Mouse (Mus musculus): ENCODE measurements around the gene Znrf3. TPM values are rescaled to one million over a fixed set of nuclear protein-coding genes. Genes with fewer than 3 reads are reported as not detected.
"Not testable (repeated sequence)": the region's sequence is repeated elsewhere in the genome, so short reads cannot be mapped to it uniquely, and the experiment has no call there.

The Znrf3 gene
- 6.7 and 6.9 TPM in 2 replicates for total RNA-seq (2017)

DNA sequence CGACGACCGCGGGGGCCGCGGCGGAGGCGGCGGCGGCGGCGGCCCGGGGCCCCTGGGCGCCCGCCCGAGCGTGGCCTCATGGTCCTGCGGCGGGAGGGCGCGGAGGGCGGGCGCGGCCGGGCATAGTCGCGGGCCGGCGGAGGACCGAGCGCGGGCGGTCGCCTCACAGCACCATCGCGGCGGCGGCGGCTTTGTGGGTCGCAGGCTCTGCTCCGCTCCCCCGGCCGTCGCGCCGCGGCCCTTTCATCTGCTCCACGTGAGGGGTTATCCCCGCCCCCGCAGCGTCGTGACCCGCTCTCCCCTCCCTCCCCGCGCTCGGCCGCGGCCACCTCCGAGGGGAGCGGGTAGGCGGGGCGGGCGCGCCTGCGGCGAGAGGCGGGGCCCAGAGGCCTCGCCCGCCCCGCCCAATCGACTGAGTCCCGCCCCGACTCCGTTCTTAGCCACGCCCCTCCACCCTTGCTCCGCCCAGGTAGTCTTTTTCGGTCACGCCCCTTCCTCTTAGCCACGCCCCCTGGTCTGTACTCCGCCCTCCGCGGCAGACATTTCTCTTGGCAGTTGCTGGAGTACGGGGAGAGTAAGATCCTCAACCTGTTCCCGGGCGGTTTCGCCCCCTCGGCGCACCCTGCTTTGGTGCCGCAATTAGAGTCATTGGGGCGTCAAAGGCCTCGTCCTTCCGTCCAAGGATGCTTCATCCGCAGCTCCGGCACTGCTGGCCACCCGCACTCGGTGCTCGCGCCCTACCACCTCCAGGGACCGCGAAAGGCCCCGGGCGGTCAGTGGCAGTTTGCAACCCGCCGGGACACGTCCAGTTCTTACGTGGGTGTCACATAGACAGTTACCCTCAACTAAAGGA lies at the start of gene Znrf3:
Gene Znrf3 (minus strand): TSS at position 249 of the 853 bp plus-strand sequence.
- ATAC-seq (replicated peaks in 1 of 2; ENCODE audit: insufficient read depth in 1 of 2, low FRiP score in 2 of 2, low TSS enrichment in 1 of 2, low read depth in 1 of 2, poor library complexity in 2 of 2, severe bottlenecking in 2 of 2) = peak; percentile 82 to 95

GRCm38 (mm10) chr11:5493869-5494268 lies 49.2 kb upstream of the Znrf3 start:
- ATAC-seq (replicated peaks in 1 of 2; ENCODE audit: insufficient read depth in 1 of 2, low FRiP score in 2 of 2, low TSS enrichment in 1 of 2, low read depth in 1 of 2, poor library complexity in 2 of 2, severe bottlenecking in 2 of 2) = no peak

- no peak for ATAC-seq (replicated peaks in 1 of 2; ENCODE audit: insufficient read depth in 1 of 2, low FRiP score in 2 of 2, low TSS enrichment in 1 of 2, low read depth in 1 of 2, poor library complexity in 2 of 2, severe bottlenecking in 2 of 2)
These were observed 47.3 kb upstream of the Znrf3 start for GRCm38 (mm10) chr11:5491912-5492311.

DNA sequence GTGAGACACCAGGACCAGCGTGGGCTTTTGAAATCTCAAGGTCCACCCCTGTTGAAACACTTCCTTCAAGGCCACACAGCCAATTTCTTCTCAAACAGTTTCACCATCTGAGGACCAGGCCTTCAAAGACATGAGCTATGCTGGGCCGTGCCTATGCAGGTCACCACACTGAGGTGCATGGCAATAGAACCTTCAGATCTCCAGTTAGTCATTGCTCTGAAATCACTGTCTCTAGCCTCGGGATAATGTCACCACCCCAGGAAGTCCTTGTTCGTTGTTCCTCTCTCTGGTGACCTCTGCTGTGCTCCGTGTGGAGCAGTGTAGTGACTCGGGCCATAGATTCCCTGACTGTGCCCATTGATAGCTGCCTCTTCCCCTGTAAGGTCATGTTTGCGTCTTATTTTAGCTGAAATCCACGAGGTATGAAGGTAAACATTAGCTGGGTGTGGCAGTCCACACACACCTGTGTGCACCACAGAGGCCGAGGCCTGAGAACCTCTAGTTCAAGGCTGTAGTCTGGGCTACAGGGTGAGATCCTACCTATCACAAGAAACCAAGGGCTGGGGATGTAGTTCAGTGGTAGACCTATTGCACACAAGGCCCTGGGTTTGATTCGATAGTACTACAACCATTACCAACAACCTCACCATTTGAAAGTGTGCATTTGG lies 46.5 kb upstream of the Znrf3 start:
- no peak; a peak in 1 of 4 replicates for ATAC-seq (replicated peaks in 1 of 2; ENCODE audit: insufficient read depth in 1 of 2, low FRiP score in 2 of 2, low TSS enrichment in 1 of 2, low read depth in 1 of 2, poor library complexity in 2 of 2, severe bottlenecking in 2 of 2)

DNA sequence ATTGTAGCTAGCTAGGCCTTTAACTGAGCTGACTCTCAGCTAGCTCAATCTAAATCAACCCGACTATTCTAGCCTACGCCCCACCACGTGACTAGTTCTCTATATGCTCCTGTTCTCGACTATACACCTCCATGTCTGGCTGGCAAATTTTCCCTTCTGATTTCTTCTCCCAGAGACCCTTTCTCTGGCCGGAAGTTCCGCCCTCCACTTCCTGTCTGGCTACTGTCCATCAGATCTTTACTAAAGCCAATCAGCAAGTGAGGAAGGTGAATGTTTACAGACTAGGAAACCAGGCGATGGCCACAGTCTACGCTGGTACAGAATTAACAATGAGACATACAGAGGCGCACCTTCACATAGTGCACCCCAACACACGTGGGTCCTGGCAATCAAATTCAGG lies 44.8 kb upstream of the Znrf3 start:
- ATAC-seq (replicated peaks in 1 of 2; ENCODE audit: insufficient read depth in 1 of 2, low FRiP score in 2 of 2, low TSS enrichment in 1 of 2, low read depth in 1 of 2, poor library complexity in 2 of 2, severe bottlenecking in 2 of 2) = not testable (repeated sequence)

DNA sequence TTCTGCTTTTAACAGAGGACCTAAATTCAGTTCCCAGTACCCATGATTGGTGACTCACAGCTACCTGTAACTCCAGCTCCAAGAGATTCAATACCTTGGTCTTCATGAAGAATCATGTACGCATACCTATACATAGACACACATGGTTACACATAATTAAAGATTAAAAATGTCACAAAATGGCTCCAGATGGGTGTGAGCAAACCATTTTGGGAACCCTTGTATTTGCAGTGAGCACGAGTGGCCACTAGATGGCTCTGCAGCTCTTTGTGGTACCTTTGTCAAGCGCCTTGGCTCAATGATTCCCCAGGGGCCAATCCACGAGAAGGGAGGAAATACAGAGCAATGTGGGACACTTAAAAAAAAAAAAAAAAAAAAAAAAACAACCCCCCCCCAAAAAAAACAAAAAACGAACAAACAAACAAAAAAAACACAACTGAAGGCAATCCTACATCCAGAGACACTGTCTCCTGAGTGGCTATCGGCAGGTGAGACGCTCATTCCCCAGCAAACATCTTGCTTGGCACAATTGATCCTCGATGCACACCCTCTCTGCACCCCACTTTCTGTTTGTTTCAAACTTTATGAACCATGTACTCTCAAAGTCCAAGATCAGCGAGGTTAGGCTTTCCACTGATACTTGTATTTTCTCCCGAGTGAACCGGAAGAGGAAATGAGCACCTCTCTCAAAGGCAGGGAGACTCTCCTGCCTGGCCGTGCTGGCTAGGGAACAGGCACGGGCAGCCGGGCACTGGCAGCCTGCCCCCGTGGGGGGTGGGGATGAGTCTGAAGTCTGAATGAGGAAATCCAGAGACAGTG lies 40.8 kb upstream of the Znrf3 start:
- ATAC-seq (replicated peaks in 1 of 2; ENCODE audit: insufficient read depth in 1 of 2, low FRiP score in 2 of 2, low TSS enrichment in 1 of 2, low read depth in 1 of 2, poor library complexity in 2 of 2, severe bottlenecking in 2 of 2) = peak; percentile 97 to 99

- ATAC-seq (replicated peaks in 1 of 2; ENCODE audit: insufficient read depth in 1 of 2, low FRiP score in 2 of 2, low TSS enrichment in 1 of 2, low read depth in 1 of 2, poor library complexity in 2 of 2, severe bottlenecking in 2 of 2) = no peak
These were observed 37.9 kb upstream of the Znrf3 start for GRCm38 (mm10) chr11:5482581-5482980.

- no peak for ATAC-seq (replicated peaks in 1 of 2; ENCODE audit: insufficient read depth in 1 of 2, low FRiP score in 2 of 2, low TSS enrichment in 1 of 2, low read depth in 1 of 2, poor library complexity in 2 of 2, severe bottlenecking in 2 of 2)
These were observed 34.2 kb upstream of the Znrf3 start for GRCm38 (mm10) chr11:5478831-5479230.

DNA sequence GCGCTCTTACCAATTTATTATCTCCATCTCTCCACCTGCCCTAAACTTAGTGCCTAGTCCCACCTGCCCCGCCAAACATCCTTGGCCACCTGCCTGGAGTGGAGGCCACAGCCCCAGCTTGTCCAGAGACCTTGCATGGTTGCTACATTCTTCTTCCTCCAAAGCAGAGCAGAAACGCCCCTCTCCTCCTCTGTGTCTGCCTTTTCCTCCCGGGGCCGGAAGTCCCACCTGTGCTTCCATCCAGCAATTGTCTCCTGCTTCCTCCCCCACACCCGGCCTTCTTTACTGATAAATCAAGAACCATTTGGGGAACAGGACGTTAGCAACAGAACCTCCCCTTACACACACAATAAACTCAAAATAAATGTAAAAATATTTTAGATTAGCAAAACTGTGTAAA lies 33.5 kb upstream of the Znrf3 start:
- ATAC-seq (replicated peaks in 1 of 2; ENCODE audit: insufficient read depth in 1 of 2, low FRiP score in 2 of 2, low TSS enrichment in 1 of 2, low read depth in 1 of 2, poor library complexity in 2 of 2, severe bottlenecking in 2 of 2) = no peak

- ATAC-seq (replicated peaks in 1 of 2; ENCODE audit: insufficient read depth in 1 of 2, low FRiP score in 2 of 2, low TSS enrichment in 1 of 2, low read depth in 1 of 2, poor library complexity in 2 of 2, severe bottlenecking in 2 of 2) = no peak
These were observed 32.2 kb upstream of the Znrf3 start for GRCm38 (mm10) chr11:5476806-5477205.

DNA sequence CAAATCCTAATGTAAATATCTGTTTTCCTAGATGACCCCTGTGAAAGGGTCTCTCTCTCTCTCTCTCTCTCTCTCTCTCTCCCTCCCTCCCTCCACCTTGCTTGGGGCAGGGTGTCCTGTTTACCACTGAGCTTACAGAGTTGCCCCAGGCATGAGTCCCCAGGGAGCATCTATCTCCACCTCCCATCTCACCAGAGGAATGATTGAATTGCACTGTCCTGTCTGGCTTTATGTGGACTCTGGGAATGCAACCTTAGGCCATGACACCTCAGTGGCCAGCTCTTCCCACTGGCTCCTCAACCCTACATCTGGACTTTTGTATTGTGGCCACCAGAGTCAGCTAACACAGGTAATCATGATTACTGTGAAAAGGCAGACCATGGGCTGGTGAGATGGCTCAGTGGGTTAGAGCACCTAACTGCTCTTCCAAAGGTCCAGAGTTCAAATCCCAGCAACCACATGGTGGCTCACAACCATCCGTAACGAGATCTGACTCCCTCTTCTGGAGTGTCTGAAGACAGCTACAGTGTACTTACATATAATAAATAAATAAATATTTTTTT lies 31.0 kb upstream of the Znrf3 start:
- not testable (repeated sequence) for ATAC-seq (replicated peaks in 1 of 2; ENCODE audit: insufficient read depth in 1 of 2, low FRiP score in 2 of 2, low TSS enrichment in 1 of 2, low read depth in 1 of 2, poor library complexity in 2 of 2, severe bottlenecking in 2 of 2)

- peak; percentile 73 to 80 for ATAC-seq (replicated peaks in 1 of 2; ENCODE audit: insufficient read depth in 1 of 2, low FRiP score in 2 of 2, low TSS enrichment in 1 of 2, low read depth in 1 of 2, poor library complexity in 2 of 2, severe bottlenecking in 2 of 2)
These were observed 29.5 kb upstream of the Znrf3 start for GRCm38 (mm10) chr11:5474130-5474529.

DNA sequence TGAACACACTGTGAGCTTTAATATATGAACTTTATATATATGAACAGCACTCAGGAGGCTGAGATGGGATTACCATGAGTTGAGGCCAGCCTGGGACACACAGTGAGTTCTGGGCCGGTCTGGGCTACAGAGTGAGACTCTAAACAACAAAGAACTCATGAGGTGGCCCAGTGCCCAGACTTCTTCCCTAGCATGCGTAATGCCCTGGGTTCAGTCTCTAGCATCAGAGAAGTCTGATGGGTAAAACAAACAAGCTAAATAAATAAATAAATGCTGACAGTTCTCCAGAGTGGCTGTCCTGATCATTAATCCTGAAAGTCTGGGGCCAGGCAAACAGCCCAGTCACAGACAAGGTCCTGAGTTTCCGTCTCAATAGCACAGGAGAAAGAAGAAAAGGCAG lies 25.4 kb upstream of the Znrf3 start:
- no peak for ATAC-seq (replicated peaks in 1 of 2; ENCODE audit: insufficient read depth in 1 of 2, low FRiP score in 2 of 2, low TSS enrichment in 1 of 2, low read depth in 1 of 2, poor library complexity in 2 of 2, severe bottlenecking in 2 of 2)

GRCm38 (mm10) chr11:5469084-5469483 lies 24.4 kb upstream of the Znrf3 start:
- ATAC-seq (replicated peaks in 1 of 2; ENCODE audit: insufficient read depth in 1 of 2, low FRiP score in 2 of 2, low TSS enrichment in 1 of 2, low read depth in 1 of 2, poor library complexity in 2 of 2, severe bottlenecking in 2 of 2) = no peak

GRCm38 (mm10) chr11:5468471-5468870 lies 23.8 kb upstream of the Znrf3 start:
- no peak for ATAC-seq (replicated peaks in 1 of 2; ENCODE audit: insufficient read depth in 1 of 2, low FRiP score in 2 of 2, low TSS enrichment in 1 of 2, low read depth in 1 of 2, poor library complexity in 2 of 2, severe bottlenecking in 2 of 2)

DNA sequence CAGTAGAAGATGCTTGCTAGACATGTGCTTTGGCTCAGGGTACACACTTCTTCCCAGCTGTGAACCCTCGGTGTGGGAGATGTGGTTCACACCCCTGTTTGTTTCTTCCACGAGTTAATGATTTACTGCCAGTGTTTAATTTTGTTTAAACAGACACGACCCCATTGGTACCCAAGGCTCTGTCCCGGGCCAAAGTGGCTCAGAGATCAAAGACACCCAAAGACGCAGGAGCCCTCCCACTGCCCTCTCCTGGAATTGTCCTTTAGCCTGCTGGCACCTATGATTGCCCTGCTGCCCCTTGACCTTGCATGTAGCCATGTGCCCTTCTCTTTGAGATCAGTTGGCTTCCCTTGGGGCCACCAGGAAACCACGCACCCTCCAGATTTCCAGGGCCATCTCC lies 7.3 kb upstream of the Znrf3 start:
- ATAC-seq (replicated peaks in 1 of 2; ENCODE audit: insufficient read depth in 1 of 2, low FRiP score in 2 of 2, low TSS enrichment in 1 of 2, low read depth in 1 of 2, poor library complexity in 2 of 2, severe bottlenecking in 2 of 2) = no peak

- ATAC-seq (replicated peaks in 1 of 2; ENCODE audit: insufficient read depth in 1 of 2, low FRiP score in 2 of 2, low TSS enrichment in 1 of 2, low read depth in 1 of 2, poor library complexity in 2 of 2, severe bottlenecking in 2 of 2) = no peak
These were observed 6.7 kb upstream of the Znrf3 start for GRCm38 (mm10) chr11:5451341-5451740.

GRCm38 (mm10) chr11:5450701-5451100 lies 6.1 kb upstream of the Znrf3 start:
- no peak for ATAC-seq (replicated peaks in 1 of 2; ENCODE audit: insufficient read depth in 1 of 2, low FRiP score in 2 of 2, low TSS enrichment in 1 of 2, low read depth in 1 of 2, poor library complexity in 2 of 2, severe bottlenecking in 2 of 2)
